Mouse (Mus musculus) cerebellum, adult 11 months (tissue): ENCODE measurements around the gene Hoxd8.

Experiments
- DNase-seq: peaks from one replicate; pipeline ENCODE4 v3.0.0; 2022

Gene Hoxd8

GRCm38 (mm10) chr2:74715504-74716241, 11.3 kb downstream of the Hoxd8 start:
- peak; percentile 20 for DNase-seq

DNA sequence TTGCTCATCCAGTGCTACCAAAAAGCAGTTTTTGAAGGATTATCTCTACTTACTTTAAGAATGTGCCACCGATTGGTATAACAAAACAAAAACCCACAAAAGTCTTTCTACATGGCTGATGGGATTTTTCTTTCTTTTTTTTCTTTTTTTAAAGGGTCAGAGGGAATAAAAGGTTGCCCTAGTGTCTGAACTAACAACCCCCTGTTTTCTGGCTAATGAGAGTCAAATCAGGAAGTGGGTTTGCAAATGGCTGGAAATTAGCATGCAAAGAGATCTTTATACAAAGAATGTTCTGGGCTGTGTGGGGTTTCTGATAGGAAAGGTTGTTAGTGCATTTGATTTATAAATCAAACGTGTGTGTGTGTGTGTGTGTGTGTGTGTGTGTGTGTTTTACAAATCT, 16.0 kb downstream of the Hoxd8 start:
- no peak for DNase-seq

GRCm38 (mm10) chr2:74720955-74721491, 16.6 kb downstream of the Hoxd8 start:
- no peak for DNase-seq

GRCm38 (mm10) chr2:74721882-74722281, 17.5 kb downstream of the Hoxd8 start:
- DNase-seq: no peak

GRCm38 (mm10) chr2:74722949-74723348, 18.5 kb downstream of the Hoxd8 start:
- no peak for DNase-seq

DNA sequence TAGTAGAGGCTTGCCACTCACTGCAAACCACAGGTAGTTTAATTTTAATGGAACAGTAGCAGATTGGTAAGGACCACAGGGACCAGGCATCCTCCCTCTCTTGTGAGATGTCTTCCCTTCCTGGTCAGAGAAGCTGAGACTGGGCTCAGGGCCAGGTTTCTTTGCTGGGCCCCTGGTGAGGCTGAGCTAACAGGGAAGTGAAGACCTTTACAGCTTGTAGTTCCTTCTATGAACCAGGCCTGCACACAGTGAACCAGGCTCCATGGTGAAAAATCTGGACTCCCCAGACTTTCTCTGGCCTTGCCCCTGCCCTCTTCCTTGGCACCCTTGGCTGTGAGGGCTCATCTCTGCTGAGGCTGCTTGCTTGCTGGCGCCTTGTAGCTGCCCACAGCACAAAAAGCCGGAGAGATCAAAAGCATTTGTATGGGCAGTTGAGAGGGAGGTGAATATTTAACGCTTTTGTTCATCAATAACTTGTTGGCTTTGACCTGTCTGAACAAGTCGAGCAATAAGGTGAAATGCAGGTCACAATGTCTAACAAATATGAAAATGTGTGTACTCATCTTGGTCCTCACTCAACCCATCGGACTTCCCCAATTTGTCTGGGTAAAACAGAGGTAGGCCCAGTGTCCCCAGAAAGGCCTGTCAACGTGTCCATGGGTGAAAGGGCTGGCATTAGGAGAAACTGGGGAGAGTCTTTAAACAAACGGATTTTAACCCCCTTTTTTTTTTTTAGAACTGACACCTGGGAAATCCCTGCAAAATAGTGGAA, 20.0 kb downstream of the Hoxd8 start:
- no peak for DNase-seq

DNA sequence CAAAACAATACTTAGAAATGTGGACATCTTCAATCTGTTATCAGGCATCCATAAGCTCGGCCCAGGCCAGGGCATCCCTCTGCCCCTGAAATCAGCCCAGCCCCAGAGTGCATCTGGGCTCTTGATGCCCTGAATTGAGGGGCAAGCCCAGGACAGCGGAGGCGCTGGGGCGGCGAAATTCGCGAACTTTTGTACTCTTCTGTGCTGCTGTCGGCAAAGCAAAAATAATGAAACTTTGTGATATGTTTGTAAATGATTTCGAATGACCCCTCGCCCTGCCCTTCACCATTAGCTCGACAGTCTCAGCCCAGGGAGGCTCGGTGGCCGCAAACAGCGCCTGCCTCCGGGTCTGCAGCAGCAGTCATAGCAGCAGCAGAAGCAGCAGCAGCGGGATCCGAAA, 20.8 kb downstream of the Hoxd8 start:
- DNase-seq: no peak

DNA sequence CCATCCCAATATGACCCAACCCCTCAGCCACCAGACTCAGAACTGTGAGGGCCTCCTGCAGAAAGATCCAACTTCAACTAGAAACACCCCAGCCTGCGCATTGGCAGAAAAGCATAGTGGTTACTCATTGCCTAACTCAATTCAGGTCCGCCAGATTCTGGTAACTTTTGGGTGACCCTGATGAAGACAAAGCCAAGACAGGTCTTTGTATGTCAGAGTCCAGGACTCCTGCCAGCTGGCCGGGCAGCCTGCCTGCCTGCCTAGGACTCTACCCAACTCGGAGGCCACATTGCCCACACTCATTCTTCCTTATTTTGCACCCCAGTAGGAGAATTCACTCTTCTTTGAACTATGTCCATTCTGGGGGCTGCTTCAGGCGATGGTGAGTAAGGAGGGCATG, 22.1 kb downstream of the Hoxd8 start, which contains the start of gene Gm28230:
Gene Gm28230, plus strand, starts transcription at position 178 of the 400 bp plus-strand sequence.
- no peak for DNase-seq

DNA sequence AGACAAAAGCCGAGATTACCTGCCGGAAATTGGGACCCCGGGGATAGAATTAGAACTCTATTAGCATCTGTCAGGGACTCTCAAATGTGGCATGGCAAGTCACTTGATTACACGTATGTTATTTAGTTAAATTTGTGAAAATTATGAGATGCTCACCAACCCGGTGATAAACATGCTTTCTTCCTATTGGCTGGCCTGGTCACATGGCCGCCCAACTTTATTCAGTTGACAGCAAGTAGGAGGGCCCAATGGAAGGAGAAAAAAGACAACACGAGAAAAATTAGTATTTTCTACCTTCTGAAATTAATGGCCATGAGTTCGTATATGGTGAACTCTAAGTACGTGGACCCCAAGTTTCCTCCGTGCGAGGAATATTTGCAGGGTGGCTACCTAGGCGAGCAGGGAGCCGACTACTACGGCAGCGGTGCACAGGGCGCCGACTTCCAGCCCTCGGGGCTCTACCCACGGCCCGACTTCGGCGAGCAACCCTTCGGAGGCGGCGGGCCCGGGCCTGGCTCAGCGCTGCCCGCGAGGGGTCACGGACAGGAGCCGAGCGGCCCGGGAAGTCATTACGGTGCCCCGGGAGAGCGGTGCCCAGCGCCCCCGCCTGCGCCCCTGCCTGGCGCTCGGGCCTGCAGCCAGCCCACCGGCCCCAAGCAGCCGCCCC, 22.7 kb downstream of the Hoxd8 start:
- DNase-seq: no peak

- DNase-seq: no peak
Observed at GRCm38 (mm10) chr2:74727640-74728302, 23.4 kb downstream of the Hoxd8 start.

GRCm38 (mm10) chr2:74728303-74728680, 23.9 kb downstream of the Hoxd8 start:
- DNase-seq: no peak

DNA sequence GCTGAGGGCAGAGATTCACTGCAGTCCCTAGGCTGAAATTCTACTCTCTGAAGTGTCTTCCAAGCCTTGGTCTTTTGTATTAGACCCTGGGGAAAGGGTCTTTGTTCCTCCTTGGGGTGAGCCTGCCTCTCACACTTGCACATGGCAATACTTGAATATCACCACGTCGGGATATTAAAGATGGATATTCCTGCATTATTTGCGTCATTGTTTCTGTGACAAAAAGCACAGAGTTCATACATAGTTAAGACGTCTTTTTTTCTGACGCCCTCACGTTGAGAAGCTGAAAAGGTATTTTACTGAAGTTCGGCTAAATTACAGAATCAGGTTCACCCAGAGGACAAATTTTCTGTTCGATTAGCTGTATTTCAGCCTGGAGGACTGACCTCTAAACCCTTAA, 25.9 kb downstream of the Hoxd8 start:
- no peak for DNase-seq

DNA sequence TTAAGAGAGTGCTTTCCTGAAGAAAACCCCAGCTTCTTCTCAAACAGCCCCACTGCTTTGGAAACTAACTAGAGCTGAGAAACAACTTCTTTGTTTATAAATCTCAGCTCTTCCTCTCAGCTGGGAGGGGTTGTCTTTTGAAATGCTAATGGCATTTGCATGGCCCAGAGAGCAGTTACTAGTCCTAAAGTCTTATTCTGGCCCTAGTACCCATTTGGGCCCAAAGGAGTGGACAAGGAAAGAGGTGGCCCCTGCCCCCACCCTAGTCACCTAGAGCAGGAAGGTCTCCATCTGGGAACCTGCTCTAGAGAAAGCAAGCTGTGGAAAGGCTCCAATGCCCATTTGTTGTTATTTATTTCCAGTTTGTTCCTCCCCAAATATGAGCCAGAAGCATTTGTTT, 26.6 kb downstream of the Hoxd8 start:
- no peak for DNase-seq

- no peak for DNase-seq
Observed at GRCm38 (mm10) chr2:74731799-74732512, 27.5 kb downstream of the Hoxd8 start.

GRCm38 (mm10) chr2:74732513-74733316, 28.3 kb downstream of the Hoxd8 start:
- no peak for DNase-seq

DNA sequence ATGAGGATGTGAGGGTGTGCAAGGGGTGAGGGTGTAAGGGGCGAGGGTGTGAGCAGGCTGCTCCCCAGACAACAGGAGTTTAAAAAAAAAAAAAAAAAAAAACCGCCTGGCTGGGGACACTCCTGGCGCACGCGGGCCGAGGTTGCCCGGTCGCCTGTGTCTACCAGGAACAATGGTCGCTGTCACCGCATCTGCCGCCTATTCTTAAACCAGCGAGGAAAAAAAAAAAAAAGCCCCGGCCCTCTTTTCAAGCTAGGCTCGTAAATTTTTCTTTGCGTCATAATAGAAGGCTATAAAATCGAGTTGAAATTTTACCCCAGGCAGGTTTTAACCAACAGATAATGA, 28.9 kb downstream of the Hoxd8 start:
- no peak for DNase-seq

DNA sequence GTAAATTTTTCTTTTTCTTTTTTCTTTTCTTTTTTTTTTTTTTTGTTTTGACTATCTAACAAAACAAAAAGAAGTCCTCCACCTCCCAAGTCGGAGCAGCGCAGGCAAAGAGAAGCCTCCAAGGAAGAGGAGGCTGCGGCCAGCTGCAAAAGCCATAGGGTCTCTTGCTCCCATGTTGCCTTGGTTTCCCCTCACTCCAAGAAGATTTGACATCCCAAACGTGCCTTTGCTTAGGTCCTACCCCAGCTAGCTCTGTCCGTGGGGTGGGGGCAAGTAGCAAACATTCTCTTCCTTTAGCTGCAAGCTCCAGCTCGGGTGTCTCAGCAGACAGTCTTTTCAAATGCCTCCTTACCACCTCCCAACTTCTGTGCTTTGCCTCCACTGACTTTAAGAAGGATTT, 29.4 kb downstream of the Hoxd8 start:
- DNase-seq: no peak

DNA sequence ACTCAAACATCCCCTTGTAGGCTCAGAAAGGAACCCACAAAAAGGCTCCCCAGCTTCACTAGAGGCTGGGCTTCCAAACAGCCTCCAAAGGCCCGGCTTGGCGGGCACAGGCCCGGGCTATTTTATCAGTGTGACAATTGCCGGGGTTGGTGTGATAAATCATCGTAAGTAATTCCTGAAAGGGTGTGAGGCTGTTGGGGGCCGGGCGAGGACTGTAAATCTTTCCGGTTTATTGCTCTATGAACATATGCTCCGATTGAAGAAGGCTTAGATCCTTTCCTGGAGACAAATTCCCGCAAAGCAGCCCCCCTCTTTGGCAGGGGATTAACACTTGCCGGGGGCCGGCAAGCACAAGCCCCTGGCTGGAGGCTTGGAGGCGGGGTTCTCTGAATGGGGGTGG, 30.0 kb downstream of the Hoxd8 start:
- DNase-seq: no peak

DNA sequence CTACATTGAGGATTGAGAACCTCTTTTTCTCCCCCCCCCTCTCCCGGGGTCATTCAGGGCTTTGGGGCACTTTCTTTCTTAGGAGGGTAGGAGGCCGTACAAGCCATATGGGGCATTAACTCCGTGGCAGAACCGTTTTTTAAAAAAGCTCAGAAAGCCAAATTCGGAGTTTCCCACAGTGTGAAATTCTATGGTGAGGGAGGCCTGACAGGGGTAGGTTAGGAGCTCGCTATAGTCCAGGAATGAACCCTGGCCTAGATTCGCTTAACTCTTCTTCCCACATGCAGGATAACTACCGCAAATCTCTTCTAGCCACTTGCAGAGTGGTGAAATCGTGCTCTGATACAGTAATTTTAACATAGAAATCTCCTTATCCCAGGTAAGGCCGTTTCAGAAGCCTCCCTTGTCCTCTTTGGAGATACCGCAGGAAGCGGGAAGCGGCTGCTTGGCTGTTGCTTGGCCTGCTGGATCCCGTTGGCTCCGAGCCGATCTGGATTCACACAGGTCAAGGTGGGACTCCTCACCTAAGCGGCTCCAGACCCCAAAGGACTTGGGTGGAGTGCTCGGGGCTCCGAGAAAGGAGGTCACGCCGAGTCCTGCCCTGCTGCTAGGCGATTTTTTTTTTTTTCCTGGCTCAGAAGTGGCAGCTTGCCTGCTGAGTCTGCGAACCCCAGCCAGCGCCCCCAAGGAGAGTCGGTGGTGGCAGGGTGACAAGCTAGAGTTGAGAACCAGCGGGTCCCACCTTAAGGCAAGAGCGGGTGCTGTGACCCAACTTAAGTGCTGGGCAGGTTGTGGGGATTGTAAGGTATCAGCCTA, 30.8 kb downstream of the Hoxd8 start:
- no peak for DNase-seq

GRCm38 (mm10) chr2:74735851-74736687, 31.7 kb downstream of the Hoxd8 start:
- DNase-seq: no peak
